Comparison of ENCODE assay signal across 17 mouse cellular contexts in genomic region chr11:24097026-24097425, GRCm38 (mm10). TPM values are rescaled to one million over a fixed set of nuclear protein-coding genes. Genes with fewer than 3 reads are reported as not detected.
DNase-seq lines count a peak whose midpoint lies in the region; ATAC-seq and TF ChIP-seq lines count a peak whose summit lies in the region.
"Had no signal": no experiment of that assay in that cellular context is flagged by ENCODE, and none has a peak within 500 bp of the region (broad histone marks: within the 10 kb centered on the region; RNA-seq: fewer than 3 reads in every experiment).

No protein-coding gene starts in this region.

- no peaks in the 10 kb centered on the region for H3K27me3 ChIP-seq in midbrain, embryonic 11.5 days (ENCODE audit: control insufficient read depth, insufficient read depth, low read length)
- peaks cover 22% of the 10 kb centered on the region for H3K27me3 ChIP-seq in midbrain, embryonic 10.5 days (ENCODE audit: low read depth, poor library complexity, severe bottlenecking)
- no peaks in the 10 kb centered on the region for H3K27me3 ChIP-seq in limb, embryonic 14.5 days (ENCODE audit: control insufficient read depth, insufficient read depth, low read length)
- H3K27me3 ChIP-seq in stomach, embryonic 16.5 days (ENCODE audit: control insufficient read depth, insufficient read depth, low read length) = no peaks in the 10 kb centered on the region
- H3K27me3 ChIP-seq: megakaryocyte, embryonic 14.5 days had no signal

- DNase-seq in cerebellum, postnatal 10 days = peak; percentile 36 to 38
- no peak for DNase-seq in cerebellum, postnatal 25 days
- peak; percentile 79 for DNase-seq in midbrain, embryonic 11.5 days (ENCODE audit: low spot score, missing footprints)
- DNase-seq in midbrain, embryonic 10.5 days (ENCODE audit: low spot score) = no peak
- peak; percentile 50 for DNase-seq in limb, embryonic 14.5 days (ENCODE audit: low spot score)
- DNase-seq in ovary, postnatal 14 days (ENCODE audit: low spot score) = no peak
- DNase-seq in spleen, postnatal 4 days (ENCODE audit: low spot score in 2 of 2) = no peak
- DNase-seq: adrenal gland, postnatal 10 days; cerebellum, adult 11 months; gastrocnemius, adult 2 months; lung, adult 18-20 months; spleen, adult 18-20 months had no signal

- no peaks in the 10 kb centered on the region for H3K36me3 ChIP-seq in midbrain, embryonic 11.5 days (ENCODE audit: control insufficient read depth, insufficient read depth, low read length)
- peaks cover 6% of the 10 kb centered on the region; the same call in 1 of the 2 replicates for H3K36me3 ChIP-seq in midbrain, embryonic 10.5 days
- H3K36me3 ChIP-seq in limb, embryonic 14.5 days (ENCODE audit: control insufficient read depth, insufficient read depth, low read length) = peaks cover 17% of the 10 kb centered on the region
- no peaks in the 10 kb centered on the region for H3K36me3 ChIP-seq in stomach, embryonic 16.5 days (ENCODE audit: control insufficient read depth, insufficient read depth, low read length)

- no peaks in the 10 kb centered on the region for H3K9me3 ChIP-seq in midbrain, embryonic 11.5 days (ENCODE audit: control insufficient read depth, low read length)
- no peaks in the 10 kb centered on the region for H3K9me3 ChIP-seq in midbrain, embryonic 10.5 days (replicated peaks)
- no peaks in the 10 kb centered on the region for H3K9me3 ChIP-seq in limb, embryonic 14.5 days (ENCODE audit: control insufficient read depth, low read length)
- H3K9me3 ChIP-seq in stomach, embryonic 16.5 days (replicated peaks; ENCODE audit: control insufficient read depth, low read length) = no peaks in the 10 kb centered on the region
- H3K9me3 ChIP-seq: megakaryocyte, embryonic 14.5 days had no signal

- H3K27ac ChIP-seq in midbrain, embryonic 11.5 days (ENCODE audit: low read depth, low read length) = no peak overlapping the region
- H3K27ac ChIP-seq in midbrain, embryonic 10.5 days (replicated peaks) = no peak overlapping the region
- H3K27ac ChIP-seq in limb, embryonic 14.5 days (replicated peaks; ENCODE audit: low read depth, low read length) = no peak overlapping the region
- peak overlapping the region; percentile 26; the same call in 1 of the 2 replicates for H3K27ac ChIP-seq in stomach, embryonic 16.5 days (ENCODE audit: low read length)
- H3K27ac ChIP-seq: gastrocnemius, adult 2 months; kidney, postnatal 0 days had no signal

- no peak overlapping the region for H3K9ac ChIP-seq in midbrain, embryonic 11.5 days (ENCODE audit: low read length)
- no peak overlapping the region for H3K9ac ChIP-seq in limb, embryonic 14.5 days (ENCODE audit: low read depth, low read length, severe bottlenecking)
- H3K9ac ChIP-seq in stomach, embryonic 16.5 days (ENCODE audit: low read length) = no peak overlapping the region

- WGBS in midbrain, embryonic 11.5 days = 62% methylated on average over 6 of the region's 6 CpGs
- WGBS in midbrain, embryonic 10.5 days = 80% methylated on average over 6 of the region's 6 CpGs
- 18% methylated on average over 6 of the region's 6 CpGs for WGBS in limb, embryonic 14.5 days
- 45% methylated on average over 6 of the region's 6 CpGs for WGBS in stomach, embryonic 16.5 days

- no peak for TF ChIP-seq POLR2A in limb, embryonic 14.5 days (IDR thresholded peaks at IDR 0.05; ENCODE audit: borderline replicate concordance, extremely low read depth, insufficient read depth, insufficient read length)

- H3K4me2 ChIP-seq in midbrain, embryonic 11.5 days = no peak overlapping the region
- H3K4me2 ChIP-seq in limb, embryonic 14.5 days (replicated peaks; ENCODE audit: low read depth, low read length, severe bottlenecking) = peak overlapping the region; percentile 7; the same call in 1 of the 2 replicates
- peak overlapping the region; percentile 14; the same call in 1 of the 2 replicates for H3K4me2 ChIP-seq in stomach, embryonic 16.5 days (ENCODE audit: low read depth, low read length)

- ATAC-seq in midbrain, embryonic 11.5 days (ENCODE audit: low FRiP score) = no peak
- ATAC-seq in limb, embryonic 14.5 days (ENCODE audit: low FRiP score, low read depth) = no peak
- no peak for ATAC-seq in stomach, embryonic 16.5 days (ENCODE audit: insufficient read depth, low FRiP score)
- ATAC-seq: inflammation-experienced regulatory T-cells, adult 6 months had no signal

- H3K4me1 ChIP-seq in midbrain, embryonic 11.5 days (ENCODE audit: control insufficient read depth, insufficient read depth, low read length) = peaks cover 35% of the 10 kb centered on the region
- H3K4me1 ChIP-seq in midbrain, embryonic 10.5 days = peaks cover 48% of the 10 kb centered on the region
- H3K4me1 ChIP-seq in limb, embryonic 14.5 days (ENCODE audit: control insufficient read depth, insufficient read depth, low read length) = peaks cover 80% of the 10 kb centered on the region
- H3K4me1 ChIP-seq in stomach, embryonic 16.5 days (ENCODE audit: control insufficient read depth, insufficient read depth, low read length) = peaks cover 68% of the 10 kb centered on the region

- no peak overlapping the region for H3K4me3 ChIP-seq in midbrain, embryonic 11.5 days (ENCODE audit: low read depth, low read length)
- H3K4me3 ChIP-seq in midbrain, embryonic 10.5 days = no peak overlapping the region
- no peak overlapping the region for H3K4me3 ChIP-seq in limb, embryonic 14.5 days (replicated peaks; ENCODE audit: low read length)
- H3K4me3 ChIP-seq in stomach, embryonic 16.5 days (replicated peaks; ENCODE audit: low read length) = no peak overlapping the region
- H3K4me3 ChIP-seq: gastrocnemius, adult 2 months; megakaryocyte, embryonic 14.5 days had no signal

RNA-seq across cellular contexts. Expression of gene Bcl11a, which starts 19.2 kb away (rescaled TPM):
- polyA plus RNA-seq in midbrain, embryonic 11.5 days (2014; fragmentation: Nextera tagmentation; extraction: Ambion mirVana) = 42.5 and 44.1 TPM in 2 replicates
- 15.8 and 33.2 TPM in 2 replicates for polyA plus RNA-seq in midbrain, embryonic 10.5 days (2016; fragmentation: Nextera tagmentation; extraction: Ambion mirVana)
- polyA plus RNA-seq in limb, embryonic 14.5 days (2012; rRNA removed) = 33.8 and 38.2 TPM in 2 replicates
- polyA plus RNA-seq in limb, embryonic 14.5 days (2014; fragmentation: Nextera tagmentation; extraction: Ambion mirVana) = 61.7 and 74.9 TPM in 2 replicates
- 24.9 and 25.5 TPM in 2 replicates for polyA plus RNA-seq in stomach, embryonic 16.5 days (2015; fragmentation: Nextera tagmentation; extraction: Ambion mirVana)

RNA-seq across cellular contexts. Expression of gene A830031A19Rik, which starts 22.2 kb away (rescaled TPM):
- polyA plus RNA-seq in midbrain, embryonic 11.5 days (2014; fragmentation: Nextera tagmentation; extraction: Ambion mirVana) = not detected in 2 replicates
- polyA plus RNA-seq in midbrain, embryonic 10.5 days (2016; fragmentation: Nextera tagmentation; extraction: Ambion mirVana) = not detected in 2 replicates
- 0.19 TPM in 1 of 2 replicates, not detected in the other for polyA plus RNA-seq in limb, embryonic 14.5 days (2012; rRNA removed)
- polyA plus RNA-seq in limb, embryonic 14.5 days (2014; fragmentation: Nextera tagmentation; extraction: Ambion mirVana) = not detected in 2 replicates
- not detected in 2 replicates for polyA plus RNA-seq in stomach, embryonic 16.5 days (2015; fragmentation: Nextera tagmentation; extraction: Ambion mirVana)
- polyA plus RNA-seq: heart, embryonic 14.5 days; inflammation-experienced regulatory T-cells, adult 6 months; kidney, postnatal 0 days had no signal

Comparison
In these comparisons a context has a peak if more than half of its experiments do, and no peak if none do; other contexts are left out.
1. DNase-seq: peak in cerebellum, postnatal 10 days (2 of 2), midbrain, embryonic 11.5 days (single experiment) and limb, embryonic 14.5 days (single experiment); none in cerebellum, postnatal 25 days (0 of 2), midbrain, embryonic 10.5 days (single experiment), ovary, postnatal 14 days (single experiment) and spleen, postnatal 4 days (0 of 2).